In genomic region chr1:140444394-140444793, GRCm38 (mm10) we compare ENCODE assay signal across 22 mouse cellular contexts.
DNase-seq lines count a peak whose midpoint lies in the region; ATAC-seq and TF ChIP-seq lines count a peak whose summit lies in the region.
"Had no signal": no experiment of that assay in that cellular context is flagged by ENCODE, and none has a peak within 500 bp of the region (broad histone marks: within the 10 kb centered on the region; RNA-seq: fewer than 3 reads in every experiment).

No protein-coding gene starts in this region.

- no peak overlapping the region for H3K4me3 ChIP-seq in liver, adult 2 months (ENCODE audit: insufficient read depth, low read depth, low read length)
- no peak overlapping the region for H3K4me3 ChIP-seq in liver, embryonic 12.5 days
- no peak overlapping the region for H3K4me3 ChIP-seq in intestine, embryonic 15.5 days (replicated peaks)
- no peak overlapping the region for H3K4me3 ChIP-seq in intestine, embryonic 16.5 days (ENCODE audit: low read length)
- no peak overlapping the region for H3K4me3 ChIP-seq in intestine, postnatal 0 days (ENCODE audit: low read depth, low read length)
- no peak overlapping the region for H3K4me3 ChIP-seq in forebrain, embryonic 14.5 days (ENCODE audit: low read depth, low read length)
- no peak overlapping the region for H3K4me3 ChIP-seq in hindbrain, embryonic 11.5 days (ENCODE audit: low read depth, low read length)

- no peak overlapping the region for H3K4me2 ChIP-seq in liver, embryonic 12.5 days
- H3K4me2 ChIP-seq in intestine, embryonic 15.5 days (replicated peaks): no peak overlapping the region
- no peak overlapping the region for H3K4me2 ChIP-seq in intestine, embryonic 16.5 days (ENCODE audit: low read depth, low read length)
- H3K4me2 ChIP-seq in intestine, postnatal 0 days (replicated peaks; ENCODE audit: low read depth): no peak overlapping the region
- H3K4me2 ChIP-seq in forebrain, embryonic 14.5 days (ENCODE audit: low read length): no peak overlapping the region
- no peak overlapping the region for H3K4me2 ChIP-seq in hindbrain, embryonic 11.5 days (replicated peaks; ENCODE audit: low read depth, low read length)

- H3K27me3 ChIP-seq in liver, adult 2 months (ENCODE audit: control insufficient read depth, insufficient read depth, low read length): no peaks in the 10 kb centered on the region
- no peaks in the 10 kb centered on the region for H3K27me3 ChIP-seq in liver, embryonic 12.5 days (replicated peaks)
- no peaks in the 10 kb centered on the region for H3K27me3 ChIP-seq in intestine, embryonic 15.5 days (replicated peaks)
- H3K27me3 ChIP-seq in intestine, embryonic 16.5 days (replicated peaks; ENCODE audit: control insufficient read depth, insufficient read depth, low read length): no peaks in the 10 kb centered on the region
- H3K27me3 ChIP-seq in intestine, postnatal 0 days (replicated peaks; ENCODE audit: control insufficient read depth, insufficient read depth, low read length): no peaks in the 10 kb centered on the region
- H3K27me3 ChIP-seq in forebrain, embryonic 14.5 days (replicated peaks; ENCODE audit: control insufficient read depth, insufficient read depth, low read length): no peaks in the 10 kb centered on the region
- no peaks in the 10 kb centered on the region for H3K27me3 ChIP-seq in hindbrain, embryonic 11.5 days (ENCODE audit: control insufficient read depth, insufficient read depth, low read length)
- H3K27me3 ChIP-seq: CH12.LX, Patski had no signal

- no peaks in the 10 kb centered on the region for H3K79me2 ChIP-seq in liver, adult 2 months (ENCODE audit: control insufficient read depth, insufficient read depth, low read length)

- no peak overlapping the region for H3K27ac ChIP-seq in liver, adult 2 months (replicated peaks; ENCODE audit: insufficient read depth, low read depth, low read length)
- H3K27ac ChIP-seq in liver, embryonic 12.5 days: no peak overlapping the region
- H3K27ac ChIP-seq in intestine, embryonic 15.5 days: no peak overlapping the region
- no peak overlapping the region for H3K27ac ChIP-seq in intestine, embryonic 16.5 days (ENCODE audit: low read length)
- H3K27ac ChIP-seq in intestine, postnatal 0 days (ENCODE audit: low read depth, low read length): no peak overlapping the region
- no peak overlapping the region for H3K27ac ChIP-seq in forebrain, embryonic 14.5 days (ENCODE audit: low read depth, low read length)
- H3K27ac ChIP-seq in hindbrain, embryonic 11.5 days (ENCODE audit: low read depth, low read length): no peak overlapping the region

- DNase-seq in liver, adult 2 months (ENCODE audit: extremely low read depth, low read depth, low spot score): peak; percentile 69
- DNase-seq in forebrain, embryonic 14.5 days (ENCODE audit: low spot score): no peak
- no peak for DNase-seq in hindbrain, embryonic 11.5 days (ENCODE audit: low spot score)
- no peak for DNase-seq in adrenal gland, postnatal 14 days
- DNase-seq: adrenal gland, adult 2 months; adrenal gland, adult 8-10 months; adrenal gland, postnatal 10 days; adrenal gland, postnatal 25 days; adrenal gland, postnatal 36 days; B cell, adult 2 months; cerebellum, adult 11 months; cerebellum, adult 11-12 months; cerebellum, adult 18-20 months had no signal

- H3K36me3 ChIP-seq in liver, adult 2 months (ENCODE audit: control insufficient read depth, insufficient read depth, low read length): no peaks in the 10 kb centered on the region
- no peaks in the 10 kb centered on the region for H3K36me3 ChIP-seq in liver, embryonic 12.5 days
- H3K36me3 ChIP-seq in intestine, embryonic 15.5 days: no peaks in the 10 kb centered on the region
- no peaks in the 10 kb centered on the region for H3K36me3 ChIP-seq in intestine, embryonic 16.5 days (ENCODE audit: control insufficient read depth, insufficient read depth, low read length)
- no peaks in the 10 kb centered on the region for H3K36me3 ChIP-seq in intestine, postnatal 0 days (ENCODE audit: control insufficient read depth, insufficient read depth)
- H3K36me3 ChIP-seq in forebrain, embryonic 14.5 days (ENCODE audit: control insufficient read depth, insufficient read depth, low read length): no peaks in the 10 kb centered on the region
- H3K36me3 ChIP-seq in hindbrain, embryonic 11.5 days (ENCODE audit: control insufficient read depth, insufficient read depth, low read length): no peaks in the 10 kb centered on the region
- H3K36me3 ChIP-seq: G1E had no signal

- no peak for TF ChIP-seq POLR2A in liver, adult 2 months (IDR thresholded peaks at IDR 0.05; ENCODE audit: extremely low read depth, insufficient read depth, low read length)

- no peaks in the 10 kb centered on the region for H3K9me3 ChIP-seq in liver, embryonic 12.5 days (replicated peaks)
- H3K9me3 ChIP-seq in intestine, embryonic 15.5 days: no peaks in the 10 kb centered on the region
- no peaks in the 10 kb centered on the region for H3K9me3 ChIP-seq in intestine, embryonic 16.5 days (ENCODE audit: control insufficient read depth, low read length)
- no peaks in the 10 kb centered on the region for H3K9me3 ChIP-seq in intestine, postnatal 0 days (ENCODE audit: control insufficient read depth)
- no peaks in the 10 kb centered on the region for H3K9me3 ChIP-seq in forebrain, embryonic 14.5 days (replicated peaks; ENCODE audit: control insufficient read depth, low read length)
- H3K9me3 ChIP-seq in hindbrain, embryonic 11.5 days (ENCODE audit: control insufficient read depth, low read length): no peaks in the 10 kb centered on the region

- no peak for ATAC-seq in liver, embryonic 12.5 days
- peak; percentile 56; the same call in 1 of the 2 replicates for ATAC-seq in intestine, embryonic 15.5 days
- peak; percentile 80 for ATAC-seq in intestine, embryonic 16.5 days
- ATAC-seq in intestine, postnatal 0 days: peak; percentile 43; the same call in 1 of the 2 replicates
- no peak for ATAC-seq in forebrain, embryonic 14.5 days
- ATAC-seq in hindbrain, embryonic 11.5 days (ENCODE audit: low FRiP score): no peak
- ATAC-seq: activated CD4-positive, CD25-positive, alpha-beta regulatory T cell, adult 4 months; CD4-positive, CD25-positive, alpha-beta regulatory T cell, adult 4 months; Patski had no signal

- H3K9ac ChIP-seq in liver, adult 2 months (ENCODE audit: low read depth, low read length): no peak overlapping the region
- H3K9ac ChIP-seq in liver, embryonic 12.5 days: no peak overlapping the region
- no peak overlapping the region for H3K9ac ChIP-seq in intestine, embryonic 15.5 days
- no peak overlapping the region for H3K9ac ChIP-seq in intestine, embryonic 16.5 days (ENCODE audit: low read depth, low read length)
- no peak overlapping the region for H3K9ac ChIP-seq in intestine, postnatal 0 days (ENCODE audit: low read depth, low read length)
- no peak overlapping the region for H3K9ac ChIP-seq in forebrain, embryonic 14.5 days (ENCODE audit: low read length)
- no peak overlapping the region for H3K9ac ChIP-seq in hindbrain, embryonic 11.5 days (ENCODE audit: low read depth, low read length)

- TF ChIP-seq CTCF in liver, adult 2 months (IDR thresholded peaks at IDR 0.05; ENCODE audit: low read depth, low read length): no peak
- TF ChIP-seq CTCF in intestine, postnatal 0 days (IDR thresholded peaks at IDR 0.05; ENCODE audit: low read depth): no peak

- WGBS in liver, adult 2 months: 46% methylated on average over 5 of the region's 5 CpGs
- WGBS in liver, embryonic 12.5 days (ENCODE audit: insufficient replicate concordance): 69% methylated on average over 5 of the region's 5 CpGs
- WGBS in intestine, embryonic 15.5 days: 75% methylated on average over 5 of the region's 5 CpGs
- WGBS in intestine, embryonic 16.5 days: 69% methylated on average over 5 of the region's 5 CpGs
- WGBS in intestine, postnatal 0 days: 43% methylated on average over 5 of the region's 5 CpGs
- WGBS in forebrain, embryonic 14.5 days: 86% methylated on average over 5 of the region's 5 CpGs
- 82% methylated on average over 5 of the region's 5 CpGs for WGBS in hindbrain, embryonic 11.5 days

- no peaks in the 10 kb centered on the region for H3K4me1 ChIP-seq in liver, adult 2 months (ENCODE audit: control insufficient read depth, insufficient read depth, low read length)
- H3K4me1 ChIP-seq in liver, embryonic 12.5 days: no peaks in the 10 kb centered on the region
- no peaks in the 10 kb centered on the region for H3K4me1 ChIP-seq in intestine, embryonic 15.5 days (replicated peaks)
- no peaks in the 10 kb centered on the region for H3K4me1 ChIP-seq in intestine, embryonic 16.5 days (ENCODE audit: control insufficient read depth, insufficient read depth, low read length)
- no peaks in the 10 kb centered on the region for H3K4me1 ChIP-seq in intestine, postnatal 0 days (replicated peaks; ENCODE audit: control insufficient read depth, insufficient read depth, low read length)
- no peaks in the 10 kb centered on the region for H3K4me1 ChIP-seq in forebrain, embryonic 14.5 days (ENCODE audit: control insufficient read depth, insufficient read depth, low read length)
- H3K4me1 ChIP-seq in hindbrain, embryonic 11.5 days (replicated peaks; ENCODE audit: control insufficient read depth, insufficient read depth, low read length): no peaks in the 10 kb centered on the region

Comparison
In these comparisons a context has a peak if more than half of its experiments do, and no peak if none do; other contexts are left out.
1. ATAC-seq: peak in intestine, embryonic 15.5 days (single experiment), intestine, embryonic 16.5 days (single experiment) and intestine, postnatal 0 days (single experiment); none in liver, embryonic 12.5 days (single experiment), forebrain, embryonic 14.5 days (single experiment) and hindbrain, embryonic 11.5 days (single experiment).